In genomic region chr6:86190622-86191021, GRCm38 (mm10) we compare ENCODE assay signal across 17 mouse cellular contexts. TPM values are rescaled to one million over a fixed set of nuclear protein-coding genes. Genes with fewer than 3 reads are reported as not detected.
DNase-seq lines count a peak whose midpoint lies in the region; ATAC-seq lines count a peak whose summit lies in the region.
"Had no signal": no experiment of that assay in that cellular context is flagged by ENCODE, and none has a peak within 500 bp of the region (broad histone marks: within the 10 kb centered on the region; RNA-seq: fewer than 3 reads in every experiment).

No protein-coding gene starts in this region.

- no peak overlapping the region for H3K9ac ChIP-seq in heart, embryonic 11.5 days (ENCODE audit: low read depth, low read length)

- peaks cover 11% of the 10 kb centered on the region for H3K4me1 ChIP-seq in heart, embryonic 10.5 days
- no peaks in the 10 kb centered on the region for H3K4me1 ChIP-seq in heart, embryonic 11.5 days (ENCODE audit: control insufficient read depth, insufficient read depth, low read length)

- H3K9me3 ChIP-seq in heart, embryonic 10.5 days = no peaks in the 10 kb centered on the region
- H3K9me3 ChIP-seq in heart, embryonic 11.5 days (replicated peaks; ENCODE audit: control insufficient read depth, low read length) = no peaks in the 10 kb centered on the region
- H3K9me3 ChIP-seq: G1E had no signal

- no peak overlapping the region for H3K4me3 ChIP-seq in heart, embryonic 10.5 days
- no peak overlapping the region for H3K4me3 ChIP-seq in heart, embryonic 11.5 days (ENCODE audit: low read depth, low read length)

- no peak overlapping the region for H3K27ac ChIP-seq in heart, embryonic 10.5 days
- H3K27ac ChIP-seq in heart, embryonic 11.5 days (ENCODE audit: low read depth, low read length) = no peak overlapping the region

- H3K4me2 ChIP-seq in heart, embryonic 11.5 days = no peak overlapping the region

- H3K27me3 ChIP-seq in heart, embryonic 10.5 days (ENCODE audit: insufficient read depth, poor library complexity, severe bottlenecking) = peaks cover 30% of the 10 kb centered on the region
- H3K27me3 ChIP-seq in heart, embryonic 11.5 days (ENCODE audit: control insufficient read depth, insufficient read depth, low read length) = peaks cover 6% of the 10 kb centered on the region

- peak; percentile 61 for DNase-seq in heart, embryonic 10.5 days (ENCODE audit: low spot score)
- DNase-seq in testis, postnatal 14 days (ENCODE audit: low spot score) = peak; percentile 57
- DNase-seq in testis, postnatal 10 days (ENCODE audit: low spot score) = no peak
- DNase-seq: adrenal gland, adult 2 months; adrenal gland, adult 8-10 months; adrenal gland, postnatal 10 days; adrenal gland, postnatal 14 days; adrenal gland, postnatal 25 days; adrenal gland, postnatal 36 days; B cell, adult 2 months; cerebellum, adult 11 months; cerebellum, adult 18-20 months had no signal

- no peak for ATAC-seq in heart, embryonic 11.5 days (replicated peaks; ENCODE audit: insufficient number of reproducible peaks, low FRiP score, low TSS enrichment)
- ATAC-seq: activated CD4-positive, CD25-positive, alpha-beta regulatory T cell, adult 4 months; CD4-positive, CD25-positive, alpha-beta regulatory T cell, adult 4 months; Patski had no signal

- 76% methylated on average over 3 of the region's 3 CpGs for WGBS in heart, embryonic 10.5 days
- WGBS in heart, embryonic 11.5 days (ENCODE audit: insufficient replicate concordance) = 85% methylated on average over 3 of the region's 3 CpGs

- no peaks in the 10 kb centered on the region for H3K36me3 ChIP-seq in heart, embryonic 10.5 days
- H3K36me3 ChIP-seq in heart, embryonic 11.5 days (ENCODE audit: control insufficient read depth, insufficient read depth, low read length) = no peaks in the 10 kb centered on the region
- H3K36me3 ChIP-seq: G1E had no signal

RNA-seq across cellular contexts. Expression of gene Tgfa, which starts 4.4 kb away (rescaled TPM):
- 3.2 and 3.7 TPM in 2 replicates for polyA plus RNA-seq in heart, embryonic 10.5 days (2016; fragmentation: Nextera tagmentation; extraction: Ambion mirVana)
- polyA plus RNA-seq in heart, embryonic 11.5 days (2014; fragmentation: Nextera tagmentation; extraction: Ambion mirVana) = 3.0 and 4.1 TPM in 2 replicates
- polyA plus RNA-seq: activated CD4-positive, CD25-positive, alpha-beta regulatory T cell, adult 4 months had no signal
